Mouse (Mus musculus) ES-E14 (cell line): Measurements from ENCODE around the gene Kmt2b. TPM values are rescaled to one million over a fixed set of nuclear protein-coding genes. Genes with fewer than 3 reads are reported as not detected.

ENCODE experiments used
- DNase-seq: peaks from one replicate; pipeline ENCODE4 v3.0.0-alpha.2; 2013; ENCODE audit warnings: low read depth, low spot score
- H3K27ac ChIP-seq: 2 replicates; pipeline ENCODE4 v1.5.1; 2012; ENCODE audit warnings: low read depth, mild to moderate bottlenecking, low read length, moderate library complexity, mixed read lengths; ENCODE audit not compliant: poor library complexity, insufficient read depth, severe bottlenecking
- H3K36me3 ChIP-seq: 2 replicates; pipeline ENCODE4 v1.6.1; 2012; ENCODE audit warnings: mild to moderate bottlenecking, low read length, moderate library complexity, mixed read lengths; ENCODE audit not compliant: control insufficient read depth, poor library complexity, insufficient read depth, severe bottlenecking
- H3K4me1 ChIP-seq, 2 experiments: fragments of 150-350 bp in 1 of 2; sonication (generic) in 1 of 2; 2 replicates each; pipeline ENCODE4 v1.6.1; 2012; ENCODE audit warnings: low read length in 2 of 2, mild to moderate bottlenecking in 1 of 2, mixed read lengths in 1 of 2; ENCODE audit not compliant: control insufficient read depth in 2 of 2, insufficient read depth in 2 of 2, poor library complexity in 1 of 2
- H3K4me3 ChIP-seq, 2 experiments: fragments of 150-350 bp in 1 of 2; sonication (generic) in 1 of 2; 2 replicates each; pipeline ENCODE4 v1.5.1; 2012; ENCODE audit warnings: low read length in 2 of 2, low read depth in 1 of 2, mild to moderate bottlenecking in 1 of 2, mixed read lengths in 1 of 2; ENCODE audit not compliant: insufficient read depth in 1 of 2, poor library complexity in 1 of 2, severe bottlenecking in 1 of 2
- H3K9ac ChIP-seq: 2 replicates; pipeline ENCODE4 v1.6.1; 2012; ENCODE audit warnings: low read depth, mild to moderate bottlenecking, low read length, mixed read lengths; ENCODE audit not compliant: poor library complexity, insufficient read depth, severe bottlenecking
- H3K9me3 ChIP-seq: fragments of 150-350 bp; sonication (generic); 2 replicates; pipeline ENCODE4 v1.6.1; 2012; ENCODE audit warnings: low read depth, mild to moderate bottlenecking, low read length; ENCODE audit not compliant: control insufficient read depth, insufficient read depth
- CHD2 ChIP-seq: IDR thresholded peaks from 2 replicates; pipeline ENCODE4 v1.6.1; 2014; ENCODE audit warnings: mild to moderate bottlenecking, low read depth, low read length, inconsistent platforms
- HCFC1 ChIP-seq: IDR thresholded peaks from 2 replicates; pipeline ENCODE4 v1.6.1; 2012; ENCODE audit warnings: low read length, inconsistent platforms, borderline replicate concordance; ENCODE audit not compliant: insufficient read depth
- MAFK ChIP-seq: IDR thresholded peaks from 2 replicates; pipeline ENCODE4 v1.6.1; 2014; ENCODE audit warnings: mild to moderate bottlenecking, low read depth, low read length, inconsistent platforms; ENCODE audit not compliant: insufficient read depth
- ZC3H11A ChIP-seq: IDR thresholded peaks from 2 replicates; pipeline ENCODE4 v1.6.1; 2012; ENCODE audit warnings: low read depth, mild to moderate bottlenecking, inconsistent platforms, low read length, borderline replicate concordance
- ZNF384 ChIP-seq: IDR thresholded peaks from 2 replicates; pipeline ENCODE4 v1.6.1; 2012; ENCODE audit warnings: low read depth, low read length, inconsistent platforms
- in situ Hi-C, 2 experiments: fragments of 600-800 bp; cut with MboI; formaldehyde crosslinking; loops; one replicate each; pipeline ENCODE4 v1.15.1; 2025; ENCODE audit warnings: low sequenced_read_pairs in 2 of 2, inconsistent platforms in 1 of 2; ENCODE audit not compliant: unreplicated experiment in 2 of 2
- total RNA-seq: library from RNA; depleted of rRNA; stranded (reverse); fragments of 300-350 nt; gene quantifications from 2 replicates; pipeline ENCODE4 v1.2.3, GENCODE M21; 2012

Kmt2b gene
- total RNA-seq, 1 experiment = 73.7 TPM

- H3K4me3 ChIP-seq = peak overlapping the region; percentile 24 to 39
- DNase-seq = no peak
Observed at GRCm38 (mm10) chr7:30633762-30634412, 45.4 kb upstream of the Kmt2b start.

DNA sequence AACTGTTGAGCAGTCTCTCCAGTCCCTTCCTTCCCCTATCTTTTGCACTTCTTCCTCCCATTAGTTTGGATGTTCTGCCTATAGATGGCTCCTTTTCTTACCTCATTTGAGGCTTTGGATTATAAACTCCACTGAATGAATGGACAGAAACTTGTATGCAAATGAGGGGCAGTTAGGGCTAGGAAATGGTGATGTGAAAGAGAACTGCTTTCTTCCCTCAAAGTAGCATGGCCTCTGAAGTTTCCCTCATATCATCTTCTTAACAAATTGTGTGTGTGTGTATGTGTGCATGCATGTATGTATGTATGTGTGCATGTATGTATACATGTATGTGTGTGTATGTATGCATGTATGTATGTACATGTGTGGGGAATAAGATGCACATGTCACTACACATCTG lies 40.5 kb upstream of the Kmt2b start:
- H3K9ac ChIP-seq = no peak overlapping the region
- H3K27ac ChIP-seq = no peak overlapping the region
- peaks cover 2% of the 10 kb centered on the region; the same call in 1 of the 2 replicates for H3K36me3 ChIP-seq
- TF ChIP-seq ZNF384 = no peak
- no peak for TF ChIP-seq CHD2
- TF ChIP-seq ZC3H11A = no peak
- no peak for TF ChIP-seq HCFC1
- no peak for TF ChIP-seq MAFK
- H3K9me3 ChIP-seq = no peaks in the 10 kb centered on the region
- no peak overlapping the region for H3K4me3 ChIP-seq
- peaks cover 1 to 7% of the 10 kb centered on the region in 2 experiments; a peak in 2 of 4 replicates for H3K4me1 ChIP-seq
- in situ Hi-C loops = no loop called here
- DNase-seq = no peak

More at GRCm38 (mm10) chr7:30633762-30634412, 45.4 kb upstream of the Kmt2b start:
- Histone ChIP-seq H3K9me3 (no peaks in the 10 kb centered on the region), H3K4me1 (peaks cover under 1 to 21% of the 10 kb centered on the region in 2 experiments; a peak in 2 of 4 replicates), H3K36me3 (no peaks in the 10 kb centered on the region), H3K27ac (no peak overlapping the region), H3K9ac (peak overlapping the region; percentile 23)
- in situ Hi-C loops = no loop called here
- TF ChIP-seq ZNF384 (no peak), ZC3H11A (no peak), HCFC1 (no peak), MAFK (no peak), CHD2 (no peak)

DNA sequence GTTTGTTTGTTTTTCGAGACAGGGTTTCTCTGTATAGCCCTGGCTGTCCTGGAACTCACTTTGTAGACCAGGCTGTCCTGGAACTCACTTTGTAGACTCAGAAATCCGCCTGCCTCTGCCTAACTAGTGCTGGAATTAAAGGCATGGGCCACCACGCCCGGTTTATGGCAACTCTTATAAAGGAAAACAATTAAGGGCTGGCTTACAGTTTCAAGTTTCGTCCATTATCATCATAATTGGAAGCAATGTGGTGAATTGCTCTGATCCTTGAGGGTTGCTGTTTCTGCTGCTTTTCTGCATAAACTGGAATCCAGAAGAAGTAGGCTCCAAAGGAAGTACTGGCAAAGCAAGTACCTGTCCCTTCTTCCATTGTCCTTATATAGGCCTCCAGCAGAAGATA lies 38.1 kb upstream of the Kmt2b start:
- no peak overlapping the region for H3K4me3 ChIP-seq
- no peak overlapping the region for H3K9ac ChIP-seq
- in situ Hi-C loops = no loop called here

GRCm38 (mm10) chr7:30625530-30626384 lies 37.2 kb upstream of the Kmt2b start, which contains the start of gene Cox6b1:
TSS of gene Cox6b1 (minus strand) at chr7:30626151.
- DNase-seq = peak; percentile 87
- no peaks in the 10 kb centered on the region for H3K9me3 ChIP-seq
- TF ChIP-seq HCFC1 = no peak
- no peak for TF ChIP-seq CHD2
- no peak for TF ChIP-seq ZC3H11A
- no peak for TF ChIP-seq ZNF384
- TF ChIP-seq MAFK = no peak
- in situ Hi-C loops = no loop called here
- H3K36me3 ChIP-seq = peaks cover 17% of the 10 kb centered on the region
- H3K4me1 ChIP-seq = peaks cover 1 to 10% of the 10 kb centered on the region in 2 experiments; a peak in 2 of 4 replicates
- peak within 1 kb of the TSS; percentile 92 to 98 for H3K4me3 ChIP-seq
- H3K9ac ChIP-seq = peak within 1 kb of the TSS; percentile 94
- H3K27ac ChIP-seq = peak within 1 kb of the TSS; percentile 75

More for the DNA sequence above, 38.1 kb upstream of the Kmt2b start:
- Histone ChIP-seq H3K27ac (no peak overlapping the region; the same call in 1 of the 2 replicates), H3K4me1 (peaks cover 1 to 10% of the 10 kb centered on the region in 2 experiments; a peak in 2 of 4 replicates), H3K9me3 (no peaks in the 10 kb centered on the region), H3K36me3 (peaks cover 14% of the 10 kb centered on the region)
- no peak for DNase-seq
- TF ChIP-seq CHD2 = no peak
